22 mouse cellular contexts compared by ENCODE assay signal in the genomic region with DNA sequence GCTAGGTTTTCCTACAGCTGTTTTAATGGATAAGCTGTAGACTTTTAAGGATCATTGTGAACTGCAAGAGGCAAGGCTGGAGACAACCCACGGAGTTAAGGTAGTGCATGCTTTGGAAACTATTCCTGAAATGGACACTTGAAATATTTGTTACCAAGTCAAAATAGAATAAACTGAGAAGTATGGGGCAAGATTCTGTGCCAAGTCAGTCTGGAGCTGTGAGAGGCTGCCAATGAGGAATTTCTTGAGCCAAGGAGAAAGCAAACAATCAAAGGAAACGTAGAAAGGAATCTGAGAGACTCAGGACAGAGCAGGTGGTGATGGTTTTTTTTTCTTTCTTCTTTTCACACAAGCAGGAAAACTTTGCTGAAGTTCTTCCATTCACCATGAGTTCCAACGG.
DNase-seq lines count a peak whose midpoint lies in the region; ATAC-seq and TF ChIP-seq lines count a peak whose summit lies in the region.
"Had no signal": no experiment of that assay in that cellular context is flagged by ENCODE, and none has a peak within 500 bp of the region (broad histone marks: within the 10 kb centered on the region; RNA-seq: fewer than 3 reads in every experiment).

No protein-coding gene starts in this region.

- H3K27me3 ChIP-seq in lung, embryonic 14.5 days (ENCODE audit: insufficient read depth, low read length): no peaks in the 10 kb centered on the region
- no peaks in the 10 kb centered on the region for H3K27me3 ChIP-seq in forebrain, embryonic 14.5 days (replicated peaks; ENCODE audit: control insufficient read depth, insufficient read depth, low read length)
- H3K27me3 ChIP-seq: embryonic facial prominence, embryonic 12.5 days; forebrain, embryonic 12.5 days; heart, embryonic 15.5 days; hindbrain, embryonic 13.5 days had no signal

- 0 out of 2 replicates have a peak, but pooled peaks cover 2% of the 10 kb centered on the region for H3K4me1 ChIP-seq in lung, embryonic 14.5 days (ENCODE audit: insufficient read depth)
- H3K4me1 ChIP-seq in forebrain, embryonic 14.5 days (ENCODE audit: control insufficient read depth, insufficient read depth, low read length): no peaks in the 10 kb centered on the region
- H3K4me1 ChIP-seq: embryonic facial prominence, embryonic 12.5 days; forebrain, embryonic 12.5 days; heart, embryonic 15.5 days; hindbrain, embryonic 13.5 days had no signal

- DNase-seq in adipocyte (ENCODE audit: low spot score): peak; percentile 10
- peak; percentile 33 for DNase-seq in lung, embryonic 14.5 days
- peak; percentile 28 for DNase-seq in lung, postnatal 10 days
- DNase-seq in lung, postnatal 4 days: peak; percentile 10 to 23
- DNase-seq in heart, adult 9 months (ENCODE audit: low spot score in 2 of 2): no peak
- no peak for DNase-seq in forebrain, embryonic 14.5 days (ENCODE audit: low spot score)
- no peak for DNase-seq in frontal cortex, postnatal 14 days (ENCODE audit: low spot score in 2 of 2)
- DNase-seq: adrenal gland, postnatal 10 days; cerebellum, adult 11 months; cerebellum, adult 8-10 months; cerebellum, postnatal 14 days; embryo, embryonic 11 days; forebrain, postnatal 0 days; gastrocnemius, postnatal 36 days; heart, adult 11 months; heart, postnatal 14 days had no signal

- no peaks in the 10 kb centered on the region for H3K9me3 ChIP-seq in lung, embryonic 14.5 days (ENCODE audit: low read depth, low read length)
- H3K9me3 ChIP-seq in forebrain, embryonic 14.5 days (replicated peaks; ENCODE audit: control insufficient read depth, low read length): 0 out of 2 replicates have a peak, but pooled peaks cover 3% of the 10 kb centered on the region
- H3K9me3 ChIP-seq: embryonic facial prominence, embryonic 12.5 days; forebrain, embryonic 12.5 days; heart, embryonic 15.5 days; hindbrain, embryonic 13.5 days had no signal

- H3K4me3 ChIP-seq in lung, embryonic 14.5 days (ENCODE audit: low read depth, low read length): no peak overlapping the region
- H3K4me3 ChIP-seq in forebrain, embryonic 14.5 days (ENCODE audit: low read depth, low read length): no peak overlapping the region
- H3K4me3 ChIP-seq: embryonic facial prominence, embryonic 12.5 days; forebrain, embryonic 12.5 days; heart, embryonic 15.5 days; hindbrain, embryonic 13.5 days had no signal

- TF ChIP-seq CTCF in lung, embryonic 14.5 days (IDR thresholded peaks at IDR 0.05; ENCODE audit: low read depth): no peak

- 41% methylated on average over 3 of the region's 3 CpGs for WGBS in lung, embryonic 14.5 days
- 73% methylated on average over 3 of the region's 3 CpGs for whole genome bisulfite sequencing in forebrain, embryonic 14.5 days

- H3K9ac ChIP-seq in lung, embryonic 14.5 days: no peak overlapping the region
- H3K9ac ChIP-seq in forebrain, embryonic 14.5 days (ENCODE audit: low read length): no peak overlapping the region
- H3K9ac ChIP-seq: embryonic facial prominence, embryonic 12.5 days; forebrain, embryonic 12.5 days; forebrain, postnatal 0 days; heart, embryonic 15.5 days; hindbrain, embryonic 13.5 days had no signal

- H3K27ac ChIP-seq in lung, embryonic 14.5 days (ENCODE audit: low read depth): no peak overlapping the region
- no peak overlapping the region for H3K27ac ChIP-seq in forebrain, embryonic 14.5 days (ENCODE audit: low read depth, low read length)
- H3K27ac ChIP-seq: embryonic facial prominence, embryonic 12.5 days; forebrain, embryonic 12.5 days; heart, embryonic 15.5 days; hindbrain, embryonic 13.5 days; hindbrain, postnatal 0 days had no signal

- no peak; the same call in 1 of the 2 replicates for ATAC-seq in lung, embryonic 14.5 days (ENCODE audit: insufficient read depth)
- ATAC-seq in forebrain, embryonic 14.5 days: no peak
- ATAC-seq: forebrain, postnatal 0 days; hindbrain, postnatal 0 days had no signal

- no peak overlapping the region for H3K4me2 ChIP-seq in lung, embryonic 14.5 days
- H3K4me2 ChIP-seq in forebrain, embryonic 14.5 days (ENCODE audit: low read length): no peak overlapping the region
- H3K4me2 ChIP-seq: embryonic facial prominence, embryonic 12.5 days; forebrain, embryonic 12.5 days; heart, embryonic 11.5 days; heart, embryonic 15.5 days; hindbrain, embryonic 13.5 days had no signal

- H3K36me3 ChIP-seq in lung, embryonic 14.5 days (ENCODE audit: insufficient read depth): no peaks in the 10 kb centered on the region
- H3K36me3 ChIP-seq in forebrain, embryonic 14.5 days (ENCODE audit: control insufficient read depth, insufficient read depth, low read length): no peaks in the 10 kb centered on the region
- H3K36me3 ChIP-seq: embryonic facial prominence, embryonic 12.5 days; forebrain, embryonic 12.5 days; heart, embryonic 15.5 days; hindbrain, embryonic 13.5 days had no signal

Comparison
In these comparisons a context has a peak if more than half of its experiments do, and no peak if none do; other contexts are left out.
1. DNase-seq: peak in adipocyte (single experiment), lung, embryonic 14.5 days (single experiment), lung, postnatal 10 days (single experiment) and lung, postnatal 4 days (2 of 2); none in heart, adult 9 months (0 of 2), forebrain, embryonic 14.5 days (single experiment) and frontal cortex, postnatal 14 days (0 of 2).